Mouse (Mus musculus) kidney, postnatal 0 days (tissue): Measurements from ENCODE around the gene Plin5. TPM values are rescaled to one million over a fixed set of nuclear protein-coding genes. Genes with fewer than 3 reads are reported as not detected.
"Not testable (repeated sequence)": the region's sequence is repeated elsewhere in the genome, so short reads cannot be mapped to it uniquely, and the experiment has no call there.

Experiments used
- ATAC-seq: fragments of 200-750 bp; cut with Nextera tagmentation; replicated peaks from 2 replicates; pipeline ENCODE4 v1.8.0; 2017; ENCODE audit warnings: low read depth, moderate number of reproducible peaks, moderate TSS enrichment, moderate library complexity; ENCODE audit not compliant: low FRiP score
- DNase-seq: peaks from one replicate; pipeline ENCODE4 v3.0.0-alpha.2; 2016; ENCODE audit warnings: low spot score
- H3K27ac ChIP-seq: fragments of 300-500 bp; sonication (generic); 2 replicates; pipeline ENCODE4 v1.5.1; 2014; ENCODE audit warnings: mild to moderate bottlenecking
- H3K27me3 ChIP-seq: fragments of 300-500 bp; sonication (generic); 2 replicates; pipeline ENCODE4 v1.6.1; 2014; ENCODE audit warnings: low read length, mixed read lengths; ENCODE audit not compliant: insufficient read depth
- H3K36me3 ChIP-seq: fragments of 300-500 bp; sonication (generic); 2 replicates; pipeline ENCODE4 v1.6.1; 2014; ENCODE audit warnings: low read length, mixed read lengths; ENCODE audit not compliant: insufficient read depth
- H3K4me1 ChIP-seq: fragments of 300-500 bp; sonication (generic); replicated peaks from 2 replicates; pipeline ENCODE4 v1.6.1; 2014; ENCODE audit warnings: antibody characterized with exemption, low read length, mixed read lengths; ENCODE audit not compliant: insufficient read depth
- H3K4me2 ChIP-seq: fragments of 300-500 bp; sonication (generic); 2 replicates; pipeline ENCODE4 v1.6.1; 2014; ENCODE audit warnings: mild to moderate bottlenecking, low read length, moderate library complexity, mixed read lengths
- H3K4me3 ChIP-seq: fragments of 300-500 bp; sonication (generic); replicated peaks from 2 replicates; pipeline ENCODE4 v1.5.1; 2014; ENCODE audit warnings: low read depth, low read length
- H3K9ac ChIP-seq: fragments of 300-500 bp; sonication (generic); 2 replicates; pipeline ENCODE4 v1.6.1; 2014; ENCODE audit warnings: low read depth, low read length
- H3K9me3 ChIP-seq: fragments of 300-500 bp; sonication (generic); replicated peaks from 2 replicates; pipeline ENCODE4 v1.6.1; 2016; ENCODE audit warnings: low read length, inconsistent platforms, mixed read lengths
- CTCF ChIP-seq: IDR thresholded peaks from 2 replicates; pipeline ENCODE4 v1.5.1; 2016; ENCODE audit warnings: antibody characterized with exemption, low read depth, mild to moderate bottlenecking, moderate library complexity
- WGBS: fragments of 180-500 bp; shearing (Covaris S2); extraction: QIAGEN DNeasy Blood & Tissue Kit; methylation state at CpG from one replicate; pipeline ENCODE4 v1.1.7; 2014; 5-methylcytosine and 5-hydroxymethylcytosine counted together
- polyA plus RNA-seq: library from polyadenylated mRNA; unstranded; fragments of >200 nt; fragmentation: Nextera tagmentation; extraction: Ambion mirVana; gene quantifications from 2 replicates; pipeline ENCODE4 v1.2.1, GENCODE M21; 2015

Plin5 gene
- polyA plus RNA-seq, 1 experiment from 2014 or later = 1.3 TPM

DNA sequence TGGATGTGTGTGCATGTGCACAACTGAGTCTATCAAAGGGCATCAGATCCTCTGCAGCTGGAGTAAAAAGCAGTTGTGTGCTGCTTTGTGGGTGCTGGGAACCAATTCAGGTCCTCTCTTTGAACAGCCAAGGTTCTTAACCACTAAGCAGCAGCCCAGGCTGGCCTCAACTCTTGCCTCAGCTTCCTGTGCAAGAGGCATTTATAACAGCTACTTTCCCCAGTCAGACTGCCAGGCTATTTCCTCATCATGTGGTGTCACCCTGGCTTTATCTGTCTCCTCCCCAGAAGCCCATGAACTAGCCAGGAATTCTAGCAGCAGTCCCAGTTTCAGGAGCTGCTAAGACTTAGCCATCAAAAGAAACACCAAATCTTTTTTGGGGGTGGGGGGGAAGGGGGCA lies 50.9 kb downstream of the Plin5 start:
- TF ChIP-seq CTCF = no peak
- Histone ChIP-seq H3K9me3 (no peaks in the 10 kb centered on the region), H3K36me3 (peaks cover 87% of the 10 kb centered on the region), H3K27me3 (no peaks in the 10 kb centered on the region), H3K9ac (no peak overlapping the region), H3K27ac (no peak overlapping the region), H3K4me2 (no peak overlapping the region), H3K4me3 (no peak overlapping the region), H3K4me1 (no peaks in the 10 kb centered on the region)
- ATAC-seq (no peak), DNase-seq (no peak)

DNA sequence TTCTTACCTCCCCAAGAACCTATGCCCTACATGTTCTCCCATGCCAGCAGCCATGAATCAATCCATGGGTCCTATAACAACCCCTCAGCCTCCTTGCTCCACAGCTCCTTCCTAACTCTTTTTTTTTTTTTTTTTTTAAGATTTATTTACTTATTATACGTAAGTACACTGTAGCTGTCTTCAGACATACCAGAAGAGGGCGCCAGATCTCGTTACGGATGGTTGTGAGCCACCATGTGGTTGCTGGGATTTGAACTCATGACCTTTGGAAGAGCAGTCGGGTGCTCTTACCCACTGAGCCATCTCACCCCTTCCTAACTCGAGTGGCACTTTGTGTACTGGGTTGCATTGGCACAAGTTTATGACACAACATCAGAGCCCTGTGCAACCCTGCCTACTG lies 51.7 kb downstream of the Plin5 start:
- TF ChIP-seq CTCF = peak; percentile 41
- H3K27me3 ChIP-seq, H3K4me3 ChIP-seq, H3K9me3 ChIP-seq, DNase-seq, H3K9ac ChIP-seq, H3K4me2 ChIP-seq, H3K4me1 ChIP-seq, H3K27ac ChIP-seq, ATAC-seq: not testable (repeated sequence)
- WGBS = 88% methylated on average over 6 of the region's 6 CpGs
- H3K36me3 ChIP-seq = peaks cover 87% of the 10 kb centered on the region

DNA sequence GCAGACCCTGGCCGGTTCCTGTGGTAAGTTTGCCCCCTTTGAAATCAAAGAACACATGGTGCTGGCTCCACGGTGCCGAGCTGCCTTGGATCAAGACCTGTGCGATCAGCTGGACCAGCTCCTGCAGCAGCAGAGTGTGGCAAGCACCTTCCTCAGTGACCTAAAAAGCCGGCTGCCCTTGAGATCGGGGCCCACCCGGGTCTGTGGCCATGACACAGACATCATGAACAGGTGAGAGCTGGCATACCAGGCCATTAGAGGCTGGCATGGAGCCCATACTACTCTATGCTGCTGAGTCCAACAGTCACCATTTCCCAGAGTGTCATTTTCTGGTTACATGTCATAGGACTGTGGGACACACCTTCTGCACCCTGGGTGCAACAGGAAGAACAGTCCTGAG lies 55.3 kb downstream of the Plin5 start:
- 92% methylated on average over 7 of the region's 7 CpGs for WGBS
- H3K9me3 ChIP-seq = no peaks in the 10 kb centered on the region

More for the DNA sequence above, 55.3 kb downstream of the Plin5 start:
- no peak for TF ChIP-seq CTCF
- H3K9ac ChIP-seq = no peak overlapping the region
- H3K4me2 ChIP-seq = no peak overlapping the region
- H3K4me1 ChIP-seq = no peaks in the 10 kb centered on the region
- H3K27ac ChIP-seq = no peak overlapping the region
- H3K4me3 ChIP-seq = no peak overlapping the region
- no peak for DNase-seq
- no peaks in the 10 kb centered on the region for H3K27me3 ChIP-seq
- H3K36me3 ChIP-seq = peaks cover 77% of the 10 kb centered on the region
- no peak for ATAC-seq

Other genes with a start within 250 kb of the Plin5 start
- gene Zfp119a, start 238.7 kb downstream of the Plin5 start, polyA plus RNA-seq = 10.8 and 12.0 TPM in 2 replicates
- 10.8 and 13.0 TPM in 2 replicates for gene Zfp959, start 225.5 kb downstream of the Plin5 start, polyA plus RNA-seq
- 8.1 and 10.6 TPM in 2 replicates for gene Zfp119b, start 168.1 kb downstream of the Plin5 start, polyA plus RNA-seq
- gene Ebi3, start 165.0 kb downstream of the Plin5 start, polyA plus RNA-seq = 1.6 and 1.8 TPM in 2 replicates
- 21.1 and 22.4 TPM in 2 replicates for gene Yju2, start 158.5 kb downstream of the Plin5 start, polyA plus RNA-seq
- 54.2 and 56.6 TPM in 2 replicates for gene Shd, start 147.1 kb downstream of the Plin5 start, polyA plus RNA-seq
- gene Fsd1, start 131.1 kb downstream of the Plin5 start, polyA plus RNA-seq = 6.7 and 7.2 TPM in 2 replicates
- 21.8 and 22.0 TPM in 2 replicates for gene Stap2, start 112.0 kb downstream of the Plin5 start, polyA plus RNA-seq
- 75.6 and 83.9 TPM in 2 replicates for gene Mpnd, start 111.9 kb downstream of the Plin5 start, polyA plus RNA-seq
- gene Sh3gl1, start 81.0 kb downstream of the Plin5 start, polyA plus RNA-seq = 115 and 129 TPM in 2 replicates
- 11.1 and 11.2 TPM in 2 replicates for gene Chaf1a, start 77.2 kb downstream of the Plin5 start, polyA plus RNA-seq
- 54.4 and 56.0 TPM in 2 replicates for gene Ubxn6, start 42.6 kb downstream of the Plin5 start, polyA plus RNA-seq
- 77.5 and 85.0 TPM in 2 replicates for gene Hdgfl2, start 38.0 kb downstream of the Plin5 start, polyA plus RNA-seq
- 0.08 and 0.09 TPM in 2 replicates for gene Plin4, start 7.8 kb downstream of the Plin5 start, polyA plus RNA-seq
- gene Lrg1, start 4.4 kb upstream of the Plin5 start, polyA plus RNA-seq = 1.7 and 1.9 TPM in 2 replicates
- 0.87 and 1.2 TPM in 2 replicates for gene Sema6b, start 22.7 kb upstream of the Plin5 start, polyA plus RNA-seq
- 7.4 and 7.8 TPM in 2 replicates for gene Tnfaip8l1, start 44.9 kb upstream of the Plin5 start, polyA plus RNA-seq
- 83.0 and 85.0 TPM in 2 replicates for gene Mydgf, start 66.3 kb upstream of the Plin5 start, polyA plus RNA-seq
- 22.1 and 25.2 TPM in 2 replicates for gene Dpp9, start 101.3 kb upstream of the Plin5 start, polyA plus RNA-seq
- 11.7 TPM in 2 replicates for gene Fem1a, start 139.2 kb upstream of the Plin5 start, polyA plus RNA-seq
- gene Ticam1, start 159.2 kb upstream of the Plin5 start, polyA plus RNA-seq = 6.9 and 7.7 TPM in 2 replicates
- 69.6 and 75.2 TPM in 2 replicates for gene Plin3, start 175.3 kb upstream of the Plin5 start, polyA plus RNA-seq
- gene Arrdc5, start 182.7 kb upstream of the Plin5 start, polyA plus RNA-seq = not detected in 2 replicates
- gene Uhrf1, start 185.7 kb upstream of the Plin5 start, polyA plus RNA-seq = 54.3 and 67.3 TPM in 2 replicates
- 22.4 and 23.1 TPM in 2 replicates for gene Kdm4b, start 208.5 kb upstream of the Plin5 start, polyA plus RNA-seq